Mouse (Mus musculus) adrenal gland, postnatal 10 days (tissue): ENCODE measurements around the gene Noa1. TPM values are rescaled to one million over a fixed set of nuclear protein-coding genes. Genes with fewer than 3 reads are reported as not detected.

Experiments
- DNase-seq: peaks from one replicate; pipeline ENCODE4 v3.0.0; 2021; ENCODE audit warnings: mixed read lengths
- long read RNA-seq, 2 experiments: library from polyadenylated mRNA; stranded (forward); transcript quantifications; one replicate each; pipeline ENCODE4 v2.0.0; 2021
- total RNA-seq, 2 experiments: library from RNA; stranded (reverse); gene quantifications; 2 replicates each; pipeline ENCODE4 v1.2.3; 2021

Gene Noa1
- total RNA-seq = 10 to 100 TPM; 26.7 to 28.0 TPM
- long read RNA-seq, experiment 1, transcript Noa1-201 (7 exons, 2,288 nt) = major isoform, 61 of 80 reads
- long read RNA-seq, experiment 1, partial matches to known transcripts = 3 of 80 reads
- long read RNA-seq, experiment 1, other reads (novel, unspliced or antisense) = 14 of 80 reads
- long read RNA-seq, experiment 2, transcript Noa1-201 (7 exons, 2,288 nt) = major isoform, 38 of 48 reads
- long read RNA-seq, experiment 2, partial matches to known transcripts = 1 of 48 reads
- long read RNA-seq, experiment 2, other reads (novel, unspliced or antisense) = 7 of 48 reads

DNA sequence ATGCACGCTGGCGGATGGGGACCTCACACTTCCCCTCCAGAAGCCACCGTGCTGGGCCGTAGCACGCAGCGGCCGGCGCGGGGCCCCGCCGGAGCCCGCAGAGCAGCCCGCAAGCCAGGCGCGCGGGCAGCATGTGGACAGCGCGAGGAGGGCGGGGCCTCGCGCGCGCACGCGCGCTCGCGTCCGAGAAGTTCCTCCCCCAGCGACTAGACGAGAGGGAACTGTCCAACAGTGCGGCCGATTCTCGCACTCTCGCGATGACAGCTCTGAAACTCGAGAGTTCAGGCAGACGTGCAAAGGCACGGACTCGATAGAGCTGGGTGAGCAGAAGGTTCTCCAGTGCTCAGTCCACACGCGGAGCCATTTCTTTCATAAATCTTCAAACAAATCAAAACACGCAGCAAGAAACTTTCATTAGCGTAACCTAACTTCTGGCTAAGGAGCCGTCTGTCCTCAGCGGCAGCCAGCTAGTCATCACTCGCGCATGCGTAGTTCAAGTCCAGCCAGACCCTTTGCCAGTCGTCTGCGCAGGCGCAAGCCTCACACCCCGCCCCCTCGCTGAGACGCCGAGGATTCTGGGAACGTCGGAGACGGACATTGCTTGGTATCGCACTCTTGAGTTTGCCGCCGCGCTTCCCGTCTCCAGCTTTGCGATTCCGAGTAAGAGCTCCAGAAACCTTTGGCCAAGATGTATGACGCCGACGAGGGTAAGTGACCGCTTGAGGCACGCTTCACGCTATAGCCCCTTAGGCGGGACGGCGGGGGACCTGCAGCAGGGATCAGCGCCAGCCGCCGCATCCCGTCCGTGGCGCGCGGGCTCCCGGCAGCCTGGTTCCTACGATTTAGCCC is at the start of gene Noa1, which contains the start of gene Polr2b:
Noa1 (minus strand) TSS at position 161 of the 849 bp plus-strand sequence.
Polr2b (plus strand) TSS at position 224 of the 849 bp plus-strand sequence.
- DNase-seq = peak; percentile 99

DNA sequence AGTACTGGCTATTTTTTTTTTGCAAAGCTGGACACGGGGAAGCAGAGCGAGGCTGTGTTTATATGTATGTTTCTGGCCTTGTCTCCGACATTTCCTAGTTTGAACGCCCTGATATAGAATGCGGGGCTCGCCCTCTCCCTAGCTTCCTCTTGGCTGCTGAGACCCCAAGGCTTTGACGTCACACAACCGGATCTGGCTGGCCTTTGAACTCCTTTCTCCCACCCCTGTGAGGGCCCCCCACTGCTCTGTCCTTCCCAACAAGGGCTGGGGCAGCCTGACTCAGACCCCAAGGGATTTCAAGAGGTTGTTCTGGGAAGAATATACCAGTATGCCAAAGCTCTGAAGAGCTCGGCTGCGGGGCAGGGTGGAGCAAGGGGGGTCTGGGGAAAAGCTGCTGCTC is 48.5 kb upstream of the Noa1 start:
- peak; percentile 72 for DNase-seq

DNA sequence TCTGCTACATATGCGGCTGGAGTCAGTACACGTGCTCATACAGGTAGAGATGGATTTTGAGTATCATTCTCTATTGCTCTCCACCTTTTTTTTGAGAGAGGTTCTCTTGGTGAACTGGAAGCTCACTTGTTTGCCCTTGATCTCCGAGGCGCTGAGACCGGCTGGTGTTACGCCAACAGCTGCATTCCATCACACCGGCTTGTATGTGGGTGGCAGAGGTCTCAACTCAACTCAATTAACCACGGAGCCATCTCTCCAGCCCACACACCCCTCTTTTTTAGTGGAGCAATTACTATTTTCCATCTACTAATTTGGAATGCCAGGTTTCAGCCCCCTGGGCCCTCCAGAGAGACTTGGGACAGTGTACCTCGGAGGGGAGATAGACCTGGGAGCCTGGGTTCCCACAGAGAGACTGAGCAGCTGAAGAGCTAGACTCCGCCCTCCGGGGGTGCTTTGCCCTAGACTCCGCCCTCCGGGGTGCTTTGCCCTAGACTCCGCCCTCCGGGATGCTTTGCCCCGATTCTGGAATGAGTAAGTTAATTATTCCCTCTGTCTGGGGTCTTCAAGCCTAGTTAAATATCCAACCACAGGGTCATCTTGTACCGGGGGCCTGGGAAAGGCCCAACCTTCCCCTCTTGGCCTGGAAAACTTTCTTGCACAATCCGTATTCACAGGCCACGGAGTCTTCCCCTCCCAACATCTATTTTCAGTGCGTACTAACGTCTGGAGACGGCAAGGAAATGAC is 47.7 kb upstream of the Noa1 start:
- peak; percentile 83 for DNase-seq

DNA sequence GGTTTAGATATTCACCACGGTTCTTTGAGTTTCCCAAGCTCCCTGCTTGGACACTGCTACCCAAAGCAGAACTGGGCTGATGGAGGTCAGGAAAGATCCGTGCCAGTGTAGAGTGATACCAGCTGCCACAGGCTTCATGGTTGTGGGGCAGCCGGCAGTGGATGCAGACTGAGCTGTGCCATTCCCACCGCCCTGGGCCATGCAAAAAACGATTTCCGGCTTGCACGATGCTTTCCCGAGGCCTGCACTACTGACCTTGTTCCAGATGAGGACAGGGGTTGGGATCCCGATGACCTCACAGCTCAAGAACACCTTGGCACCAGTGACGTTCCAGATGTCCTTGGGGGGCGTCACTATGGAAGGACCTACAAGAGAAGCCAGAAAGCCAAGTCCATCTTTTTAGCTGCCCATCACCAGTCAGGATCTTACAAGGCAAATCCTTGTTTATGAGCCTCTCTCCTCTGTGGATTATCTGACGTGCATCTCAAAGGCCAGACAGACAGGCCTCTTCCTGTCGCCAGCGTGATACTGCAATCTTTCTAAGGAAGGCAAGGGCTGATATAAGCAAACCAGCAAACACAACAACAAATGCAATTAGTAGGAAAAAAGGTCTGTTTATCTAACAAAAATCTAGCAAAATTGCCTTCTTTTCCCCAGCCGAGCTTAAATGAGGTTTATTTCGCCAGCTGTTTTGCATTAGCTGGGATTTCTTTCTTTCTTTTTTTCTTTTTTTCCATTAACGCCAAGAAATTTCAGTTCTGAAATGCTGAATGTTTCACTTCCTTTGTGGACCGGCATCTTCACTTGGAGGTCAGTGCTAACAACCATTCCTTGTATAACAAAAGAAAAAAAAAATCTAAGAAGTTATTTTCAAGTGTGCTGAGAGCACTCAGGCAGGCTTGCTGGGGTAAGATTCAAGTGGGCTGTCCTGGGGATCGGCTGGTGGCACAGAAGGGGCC is 45.7 kb upstream of the Noa1 start:
- DNase-seq = peak; percentile 71

DNA sequence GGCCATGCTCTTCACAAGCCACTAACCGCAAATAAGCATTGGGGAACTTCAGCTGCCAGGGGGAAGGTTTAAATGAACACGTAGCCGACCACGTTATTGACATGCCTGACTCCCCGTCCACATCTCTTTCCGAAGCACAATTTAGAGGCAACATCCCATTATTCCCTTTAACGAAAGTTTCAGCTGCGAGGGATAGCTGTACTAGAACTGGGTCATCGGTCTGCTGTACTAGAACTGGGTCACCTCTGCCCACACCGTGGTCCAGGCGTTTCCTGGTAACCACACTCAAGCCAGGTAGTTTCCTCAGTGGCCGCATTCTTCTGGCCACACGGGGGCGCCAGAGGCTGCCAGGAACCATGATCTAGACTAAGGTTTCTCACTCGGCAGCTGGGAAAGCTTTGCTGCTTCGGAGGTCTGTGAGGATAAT is 44.5 kb upstream of the Noa1 start:
- DNase-seq = peak; percentile 92

DNA sequence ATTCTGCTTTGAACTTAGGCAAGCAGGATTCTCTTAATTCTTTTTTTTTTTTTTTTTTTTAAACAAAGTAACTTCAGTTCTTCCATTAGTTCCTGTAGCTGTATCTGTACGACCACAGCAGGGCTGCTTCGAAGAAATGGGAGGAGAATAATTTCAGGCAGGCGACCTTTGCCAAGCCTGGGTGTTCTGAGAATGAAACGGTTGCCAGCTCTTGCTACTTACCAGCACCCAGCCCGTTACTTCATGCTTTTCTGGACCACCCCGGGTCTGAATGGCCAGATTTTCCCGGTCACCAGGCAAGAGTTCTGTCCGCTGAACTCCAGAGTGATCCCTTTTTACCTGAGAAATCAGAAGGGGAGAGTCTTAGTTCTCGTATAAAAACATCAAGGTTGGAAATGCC is 41.8 kb upstream of the Noa1 start:
- DNase-seq = no peak

DNA sequence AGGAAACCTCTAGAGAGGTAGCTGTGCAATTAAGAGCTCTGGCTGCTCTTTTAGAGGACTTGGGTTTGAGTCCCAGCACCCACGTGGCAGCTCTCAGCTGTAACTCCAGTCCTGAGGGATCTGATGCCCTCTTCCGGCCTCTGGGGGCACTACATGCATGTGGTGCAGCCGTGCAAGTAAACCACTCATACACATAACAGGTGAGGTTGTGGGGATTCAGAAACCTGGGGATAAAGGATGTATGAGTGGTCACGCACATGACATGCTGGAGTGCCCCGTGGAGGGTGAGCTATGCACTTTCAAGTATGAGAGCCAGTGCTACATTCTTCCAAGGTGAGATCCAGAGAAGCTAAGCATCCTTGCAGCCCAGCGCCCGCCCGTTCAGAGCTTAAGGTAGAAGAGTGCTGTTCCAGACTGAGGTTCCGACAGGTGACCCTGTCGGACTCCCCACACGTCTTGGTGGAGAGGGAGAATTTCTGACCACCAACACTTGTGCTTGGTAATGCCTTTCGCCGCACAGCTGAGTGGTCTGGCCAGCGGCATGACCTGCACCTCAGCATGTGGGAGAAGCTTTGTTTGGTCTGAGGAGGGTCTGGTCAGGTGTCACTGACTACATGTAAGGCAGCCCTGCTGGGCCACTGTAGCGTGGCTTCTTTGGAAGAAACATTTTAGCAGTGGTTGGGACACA is 40.2 kb upstream of the Noa1 start:
- DNase-seq = no peak

DNA sequence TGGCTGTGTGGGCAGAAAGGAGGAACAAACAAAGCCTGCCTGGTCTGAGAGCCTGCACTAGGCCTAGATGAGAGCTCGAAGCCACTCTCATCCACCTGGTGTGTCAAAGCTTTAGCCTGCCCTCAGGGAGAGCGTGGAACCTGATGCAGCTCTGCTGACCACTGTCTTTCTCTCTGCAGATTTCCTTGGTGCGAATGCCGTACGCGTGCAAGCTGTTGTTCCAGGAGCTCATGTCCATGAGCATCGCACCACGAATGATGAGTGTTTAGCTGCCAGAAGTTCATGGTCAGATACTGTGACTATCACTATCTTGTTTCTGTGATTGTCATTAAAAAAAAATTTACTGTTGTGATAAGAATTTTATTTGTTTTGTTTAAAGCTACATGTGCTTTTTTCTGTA is 39.0 kb upstream of the Noa1 start:
- DNase-seq = no peak

DNA sequence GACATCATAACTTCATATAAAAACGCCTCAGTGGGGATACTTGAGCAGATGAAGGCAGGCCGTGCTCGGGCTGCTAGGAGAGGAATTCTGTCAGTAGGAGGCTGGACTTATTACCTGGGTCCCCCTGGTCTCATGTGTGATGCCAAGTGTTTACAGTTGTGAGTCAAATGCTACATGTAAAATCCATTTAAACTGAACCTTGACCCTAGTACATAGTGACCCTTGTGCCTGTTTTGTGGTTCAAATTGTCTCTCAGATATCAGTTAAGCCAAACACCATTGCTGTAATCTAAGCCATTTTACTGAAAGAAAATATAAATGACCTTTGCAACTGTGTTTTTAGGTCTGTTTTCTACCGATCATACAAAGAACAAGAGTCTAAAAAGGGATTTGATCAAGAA is 30.1 kb upstream of the Noa1 start:
- DNase-seq = no peak

DNA sequence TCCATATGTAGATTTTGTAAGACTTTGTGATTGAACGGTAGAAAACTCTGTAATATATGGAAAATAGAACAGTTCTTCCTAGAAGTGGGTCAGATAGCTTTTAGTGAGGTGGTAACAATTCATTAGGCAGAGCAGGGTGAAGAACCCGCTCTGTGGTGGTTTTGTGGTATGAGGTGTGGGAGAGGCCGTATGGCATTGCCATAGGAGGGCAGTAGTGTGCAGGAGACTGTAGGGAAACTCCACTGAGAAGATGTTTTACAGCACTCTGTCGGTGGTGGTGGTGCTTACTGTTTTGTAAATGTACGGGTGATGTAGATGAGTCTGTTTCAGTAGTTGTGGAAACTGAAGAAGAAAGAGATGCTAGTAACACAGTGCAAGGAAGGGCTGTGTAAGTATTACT is 20.3 kb upstream of the Noa1 start:
- DNase-seq = no peak

DNA sequence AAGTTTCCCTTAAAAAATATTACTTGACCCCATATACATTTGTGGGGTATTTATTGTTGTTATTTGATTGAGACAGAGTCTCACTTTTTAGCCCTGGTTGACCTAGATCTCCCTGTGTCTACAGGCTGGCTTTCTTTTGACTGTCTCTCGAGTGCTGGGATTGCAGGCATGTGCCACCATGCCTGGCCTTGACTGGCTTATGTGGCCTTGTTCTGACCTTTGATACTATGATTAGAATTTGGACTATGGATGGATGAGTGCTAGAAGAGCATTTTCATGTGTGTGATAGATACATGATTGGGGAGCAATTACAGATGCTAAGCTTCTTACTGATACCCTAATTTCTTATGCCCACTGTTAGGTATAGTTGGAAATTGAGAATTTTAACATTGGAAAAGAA is 15.1 kb upstream of the Noa1 start:
- no peak for DNase-seq

DNA sequence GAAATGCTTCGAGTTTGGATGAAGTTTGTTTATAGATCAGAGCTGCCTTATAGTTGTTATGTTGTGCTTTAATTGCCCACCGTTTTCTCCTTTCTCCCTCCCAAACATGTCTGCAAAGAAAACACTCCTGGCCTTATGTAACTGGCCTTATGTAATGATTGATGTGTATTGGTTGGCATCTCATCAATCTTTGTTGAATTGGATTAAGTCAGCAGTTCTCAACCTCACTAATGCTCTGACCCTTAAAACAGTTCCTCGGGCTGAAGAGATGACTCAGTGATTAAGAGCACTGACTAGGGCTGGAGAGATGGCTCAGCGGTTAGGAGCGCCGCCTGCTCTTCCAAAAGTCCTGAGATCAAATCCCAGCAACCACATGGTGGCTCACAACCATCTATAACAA is 5.1 kb upstream of the Noa1 start:
- no peak for DNase-seq

DNA sequence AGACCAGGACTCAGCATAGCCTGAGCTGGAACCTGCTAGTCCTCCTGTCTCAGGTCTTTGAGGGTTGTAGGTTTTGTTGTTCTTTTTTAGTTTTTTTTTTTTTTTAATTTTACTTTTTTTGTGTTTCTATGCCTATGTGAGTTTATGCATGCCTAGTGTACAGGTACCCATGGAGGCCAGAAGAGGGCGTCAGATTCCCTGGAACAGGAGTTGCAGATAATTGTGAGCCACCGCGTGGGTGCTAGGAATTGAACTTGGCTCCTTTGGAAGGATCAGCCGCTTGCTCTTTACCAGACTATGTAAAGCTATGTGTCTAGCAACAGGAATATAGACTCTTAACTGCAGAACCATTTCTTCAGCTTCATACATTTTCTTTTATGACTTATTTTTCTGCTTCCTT is 4.3 kb upstream of the Noa1 start:
- no peak for DNase-seq

DNA sequence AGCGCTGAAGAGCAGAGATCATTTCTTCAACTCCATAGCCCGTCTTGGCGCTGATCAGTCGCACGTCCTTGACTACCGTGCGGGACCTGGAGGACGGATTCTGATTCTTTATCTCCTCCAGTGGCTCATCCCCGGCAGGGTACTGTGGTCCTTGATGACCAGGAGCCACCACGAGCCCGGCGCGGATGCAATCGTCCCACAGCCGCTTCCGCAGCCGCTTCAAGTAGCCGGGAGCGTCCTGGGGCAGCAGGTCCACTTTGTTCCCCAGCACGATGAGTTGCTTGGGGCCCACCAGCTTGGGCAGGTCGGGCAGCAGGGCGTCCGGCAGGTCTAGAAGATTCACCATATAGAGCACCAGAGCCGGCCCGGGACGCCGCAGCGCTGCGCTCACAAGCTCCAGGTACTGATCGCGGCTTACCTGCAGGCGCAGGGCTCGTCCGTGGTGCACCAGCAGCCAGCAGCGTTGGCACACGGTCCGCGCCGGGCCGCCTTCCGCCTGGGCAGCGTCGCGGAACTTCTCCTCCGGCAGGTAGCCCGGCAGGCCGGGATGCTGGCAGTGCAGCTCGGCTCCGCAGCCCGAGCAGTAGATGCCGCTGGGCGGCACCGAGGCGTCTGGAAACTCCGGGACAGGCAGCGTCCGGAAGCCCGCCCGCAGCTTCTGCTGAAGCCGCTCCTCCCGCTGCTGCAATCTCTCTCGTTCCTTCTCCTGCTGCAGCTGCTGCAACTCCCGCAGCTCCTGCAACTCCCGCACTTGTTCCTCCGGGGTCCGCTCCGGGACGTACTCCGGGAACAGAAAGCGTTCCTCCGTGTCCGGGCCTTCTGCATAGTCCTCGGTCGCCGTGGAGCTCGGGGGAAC is 605 bp downstream of the Noa1 start:
- peak; percentile 47 for DNase-seq

DNA sequence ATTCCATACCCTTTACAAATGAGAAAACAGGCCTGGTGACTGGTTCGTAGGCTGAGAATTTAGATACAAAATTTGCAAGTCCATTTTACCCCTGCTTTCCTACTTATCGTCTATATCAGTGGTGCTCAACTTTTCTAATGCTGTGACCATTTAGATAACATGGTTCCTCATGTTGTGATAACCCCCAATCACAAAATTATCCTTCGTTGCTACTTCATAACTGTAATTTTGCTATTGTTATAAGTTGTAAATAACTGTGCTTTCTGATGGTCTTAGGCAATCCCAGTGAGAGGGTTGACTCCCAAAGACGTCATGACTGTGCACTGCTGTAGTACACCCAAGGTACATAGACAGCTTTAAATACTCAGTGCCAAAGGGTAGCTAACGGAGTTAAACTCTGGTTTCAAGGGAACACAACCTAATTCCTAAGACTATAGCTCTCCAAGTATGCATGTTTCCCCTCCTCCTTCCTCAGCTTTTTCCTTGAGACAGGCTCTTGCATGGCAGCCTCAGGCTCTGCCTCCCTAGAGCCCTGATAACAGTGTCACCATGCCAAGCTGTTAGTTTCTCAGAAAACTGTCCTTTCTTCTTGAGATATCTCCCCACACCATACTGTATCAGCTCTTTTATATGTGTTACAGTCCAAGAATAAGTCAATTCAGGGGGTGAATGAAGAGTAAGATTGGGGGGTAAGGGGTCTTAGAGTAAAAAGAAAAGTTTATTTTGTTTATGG is 1.9 kb downstream of the Noa1 start:
- no peak for DNase-seq

DNA sequence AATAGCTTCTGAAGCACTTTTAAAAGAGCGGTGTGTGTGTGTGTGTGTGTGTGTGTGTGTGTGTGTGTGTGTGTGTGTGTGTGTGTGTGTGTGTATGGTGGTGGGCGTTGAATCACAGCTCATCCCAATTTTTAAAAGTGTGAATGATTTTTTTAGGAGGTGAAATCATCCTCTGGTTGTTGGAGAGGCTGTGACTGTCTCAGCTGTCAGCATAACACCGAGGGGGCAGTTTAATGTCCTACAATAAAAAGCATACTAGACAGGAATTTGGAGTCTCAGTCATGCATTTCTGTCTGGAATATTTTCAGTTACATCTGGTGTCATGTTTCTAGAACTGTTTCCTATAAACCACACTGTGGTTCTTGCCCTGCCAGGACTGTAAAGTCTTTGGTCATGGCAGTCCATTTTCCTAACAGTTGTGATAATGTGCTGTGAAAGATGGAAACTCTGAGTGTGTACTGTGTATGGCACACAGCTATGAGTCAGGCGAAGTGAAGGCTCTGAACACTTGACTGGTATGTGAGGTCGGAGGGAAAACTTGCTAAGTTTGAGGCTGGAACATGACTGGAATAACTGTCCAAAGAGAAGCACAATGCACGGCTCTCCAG is 8.5 kb downstream of the Noa1 start:
- no peak for DNase-seq

DNA sequence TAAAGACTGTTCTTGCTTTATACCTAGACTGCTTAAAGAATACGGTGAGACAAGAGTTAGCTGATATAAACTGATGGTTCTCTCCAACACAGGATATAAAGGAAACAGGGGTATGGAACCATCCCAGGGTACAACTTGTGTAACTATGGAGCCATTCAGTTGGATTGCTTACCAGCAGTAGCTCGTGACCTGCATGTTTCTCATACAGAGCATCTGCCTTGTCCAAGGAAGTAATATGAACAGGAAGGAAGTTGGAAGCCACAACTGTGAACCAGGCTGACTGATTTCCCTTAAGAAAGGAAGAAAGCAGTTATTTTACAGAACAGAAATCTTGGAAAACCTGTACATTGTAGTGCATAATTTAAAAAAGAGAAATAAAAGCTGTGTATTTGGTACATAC is 10.4 kb downstream of the Noa1 start:
- no peak for DNase-seq

DNA sequence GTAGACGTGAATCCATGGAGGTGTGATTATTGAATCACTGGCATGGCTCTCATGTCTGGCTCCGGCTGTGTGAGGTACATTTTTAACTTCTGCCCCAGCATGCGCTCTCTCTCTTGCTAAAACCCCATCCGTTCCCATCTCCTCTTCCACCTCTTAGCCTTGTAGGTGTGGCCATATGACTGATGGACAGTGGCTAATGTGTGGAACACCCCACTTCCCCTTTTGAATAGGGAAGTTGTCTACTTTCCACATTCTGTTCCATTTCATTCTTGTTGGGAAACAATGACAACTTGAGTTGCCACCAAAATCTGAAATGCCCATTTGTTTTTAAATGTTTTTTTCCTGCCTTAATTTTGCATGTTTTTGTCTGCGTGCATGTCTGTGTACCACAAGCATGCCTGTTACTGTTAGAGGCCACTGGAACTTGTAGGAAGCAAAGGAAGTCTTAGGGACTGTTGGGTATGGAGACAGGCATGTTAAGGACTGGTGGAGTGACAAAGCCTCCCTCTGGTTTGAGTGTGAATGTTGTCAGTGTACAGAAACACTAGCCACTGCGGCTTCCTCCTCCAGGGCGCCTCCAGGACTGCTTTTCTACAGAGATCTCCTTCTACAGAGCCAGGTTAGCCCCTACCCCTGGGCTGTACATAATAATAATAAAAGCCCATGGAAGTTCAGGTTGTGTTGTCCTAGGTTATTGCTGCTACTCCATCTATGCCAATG is 16.9 kb downstream of the Noa1 start:
- DNase-seq = no peak
